Mouse (Mus musculus): ENCODE data around the gene Pax8. TPM values are rescaled to one million over a fixed set of nuclear protein-coding genes. Genes with fewer than 3 reads are reported as not detected.

Gene Pax8
- polyA plus RNA-seq, 1 experiment: 77.6 TPM

DNA sequence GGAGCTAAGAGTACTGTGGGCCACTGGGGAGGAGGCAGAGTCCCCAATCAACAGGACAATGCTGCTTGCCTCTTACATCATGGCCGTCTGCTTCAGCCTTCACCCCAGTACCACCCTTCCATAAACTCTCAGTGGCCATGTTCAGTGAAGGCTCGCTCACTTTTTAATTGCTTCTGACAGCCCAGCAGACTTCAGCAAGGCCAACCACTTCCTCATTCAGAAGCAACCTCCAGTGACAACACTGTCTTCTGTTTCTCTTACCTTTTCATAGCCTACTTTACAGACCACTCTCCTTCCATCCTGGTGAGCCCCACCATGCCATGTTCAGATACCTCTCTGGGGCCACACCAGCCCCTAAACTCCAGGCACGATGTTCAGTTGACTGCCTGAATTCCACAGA, 91.8 kb downstream of the Pax8 start:
- 73% methylated on average over 3 of the region's 3 CpGs for WGBS
- no peak overlapping the region for H3K27ac ChIP-seq (ENCODE audit: insufficient read depth, low read depth, low read length)
- no peaks in the 10 kb centered on the region for H3K27me3 ChIP-seq (replicated peaks; ENCODE audit: control insufficient read depth, insufficient read depth, low read length)
- no peaks in the 10 kb centered on the region for H3K36me3 ChIP-seq (ENCODE audit: control insufficient read depth, insufficient read depth, low read length)
- H3K4me3 ChIP-seq (ENCODE audit: insufficient read depth, low read depth, low read length): no peak overlapping the region
- H3K4me1 ChIP-seq (ENCODE audit: control insufficient read depth, insufficient read depth, low read length): no peaks in the 10 kb centered on the region
- no peak for DNase-seq
- TF ChIP-seq CTCF (conservative IDR thresholded peaks at IDR 0.05; ENCODE audit: insufficient read depth, insufficient read length, low read depth, low read length): no peak
- TF ChIP-seq POLR2A (IDR thresholded peaks at IDR 0.05; ENCODE audit: low read depth, low read length): no peak

DNA sequence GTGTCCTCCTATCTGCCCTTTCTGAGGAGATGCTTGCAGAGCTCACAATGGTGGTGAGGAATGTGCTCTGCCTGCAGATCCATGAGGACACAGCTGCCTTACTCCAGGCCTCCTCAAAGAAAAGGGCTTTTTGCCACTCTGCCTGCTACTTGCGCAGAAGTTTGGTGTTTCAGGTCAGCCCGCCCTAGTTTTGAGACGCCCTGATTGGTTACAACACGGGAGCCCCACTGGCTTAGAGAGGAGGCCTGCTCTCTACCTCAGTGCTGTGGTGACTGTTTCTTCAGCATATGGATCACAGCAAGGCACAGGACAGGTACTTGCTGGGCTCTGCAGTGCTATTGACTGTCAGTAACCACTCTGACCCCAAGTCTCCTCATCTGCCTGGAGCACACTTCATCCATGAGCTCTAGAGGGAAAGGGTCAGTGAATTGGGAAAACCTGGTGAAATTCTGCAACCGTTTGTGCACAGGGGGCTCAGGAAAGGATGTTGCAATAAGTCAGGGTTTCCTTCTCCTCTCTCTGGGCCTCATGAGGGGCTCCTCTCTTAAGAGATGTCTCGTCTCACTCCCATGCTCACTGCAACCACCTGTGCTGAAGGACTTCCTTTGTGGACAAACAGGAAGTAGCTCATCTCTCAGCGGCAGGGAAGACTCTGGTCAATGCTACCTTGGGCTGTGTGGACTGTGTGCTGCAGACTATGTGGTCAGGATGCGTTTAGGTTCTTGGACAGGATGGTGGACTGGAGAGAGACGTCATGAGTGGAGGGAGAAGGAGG, 92.8 kb downstream of the Pax8 start:
- Histone ChIP-seq H3K4me1 (ENCODE audit: control insufficient read depth, insufficient read depth, low read length) (no peaks in the 10 kb centered on the region), H3K27me3 (replicated peaks; ENCODE audit: control insufficient read depth, insufficient read depth, low read length) (no peaks in the 10 kb centered on the region), H3K27ac (ENCODE audit: insufficient read depth, low read depth, low read length) (no peak overlapping the region), H3K4me3 (ENCODE audit: insufficient read depth, low read depth, low read length) (no peak overlapping the region), H3K36me3 (ENCODE audit: control insufficient read depth, insufficient read depth, low read length) (no peaks in the 10 kb centered on the region)
- TF ChIP-seq CTCF (conservative IDR thresholded peaks at IDR 0.05; ENCODE audit: insufficient read depth, insufficient read length, low read depth, low read length) (no peak), POLR2A (IDR thresholded peaks at IDR 0.05; ENCODE audit: low read depth, low read length) (no peak)
- no peak for DNase-seq
- WGBS: 79% methylated on average over 9 of the region's 9 CpGs

DNA sequence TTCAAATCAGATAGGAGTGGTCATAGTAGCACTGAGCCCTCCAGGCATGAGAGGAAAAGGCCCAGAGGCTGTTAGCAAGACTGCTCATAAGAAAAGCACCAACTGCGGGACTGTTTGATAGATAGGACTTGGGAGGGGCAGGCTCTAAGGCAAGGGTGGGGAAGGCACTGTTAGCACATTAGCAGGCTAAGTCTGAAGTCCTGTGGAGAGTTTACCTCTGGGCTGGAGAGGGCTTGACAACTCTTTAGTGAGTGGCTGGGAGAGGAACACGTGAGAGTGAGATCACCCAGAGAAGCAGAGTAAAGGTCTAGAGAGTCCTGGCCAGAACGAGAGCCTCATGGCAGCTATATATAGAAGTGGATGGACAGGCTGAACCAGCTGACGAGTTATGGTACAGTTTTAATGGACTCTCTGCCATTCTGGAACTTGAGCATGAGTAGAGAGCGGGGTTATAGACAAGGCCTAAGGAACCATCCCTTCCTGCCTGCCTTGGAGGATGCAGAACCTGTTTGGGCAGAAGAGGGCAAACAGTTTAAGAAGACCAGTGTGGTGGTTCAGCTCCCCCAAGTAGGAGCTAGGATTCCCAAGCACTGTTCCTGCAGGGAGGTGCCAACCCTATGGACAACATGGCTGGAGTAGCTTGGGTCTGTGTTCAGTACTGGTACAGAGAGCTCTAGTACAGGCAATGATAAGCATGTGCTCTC, 96.5 kb downstream of the Pax8 start:
- TF ChIP-seq CTCF (conservative IDR thresholded peaks at IDR 0.05; ENCODE audit: insufficient read depth, insufficient read length, low read depth, low read length) (no peak), POLR2A (IDR thresholded peaks at IDR 0.05; ENCODE audit: low read depth, low read length) (no peak)
- H3K36me3 ChIP-seq (ENCODE audit: control insufficient read depth, insufficient read depth, low read length): no peaks in the 10 kb centered on the region
- H3K27ac ChIP-seq (ENCODE audit: insufficient read depth, low read depth, low read length): no peak overlapping the region
- H3K4me3 ChIP-seq (ENCODE audit: insufficient read depth, low read depth, low read length): no peak overlapping the region
- no peaks in the 10 kb centered on the region for H3K4me1 ChIP-seq (ENCODE audit: control insufficient read depth, insufficient read depth, low read length)
- no peak for DNase-seq
- H3K27me3 ChIP-seq (replicated peaks; ENCODE audit: control insufficient read depth, insufficient read depth, low read length): no peaks in the 10 kb centered on the region
- WGBS: 79% methylated on average over 5 of the region's 5 CpGs

Other genes starting within 250 kb of the Pax8 start
- 0.65 and 0.88 TPM in 2 replicates for gene Il1f5, start 198.6 kb downstream of the Pax8 start, polyA plus RNA-seq (2012; rRNA removed)
- not detected in 2 replicates for gene Il1f10, start 184.4 kb downstream of the Pax8 start, polyA plus RNA-seq (2012; rRNA removed)
- 0.34 and 0.53 TPM in 2 replicates for gene Il1rn, start 138.7 kb downstream of the Pax8 start, polyA plus RNA-seq (2012; rRNA removed)
- 1.1 and 3.6 TPM in 2 replicates for gene Psd4, start 108.0 kb downstream of the Pax8 start, polyA plus RNA-seq (2012; rRNA removed)